Mouse (Mus musculus) kidney, embryonic 15.5 days (tissue): Measurements from ENCODE around the gene Papolb. TPM values are rescaled to one million over a fixed set of nuclear protein-coding genes. Genes with fewer than 3 reads are reported as not detected.

Experiments used
- ATAC-seq: fragments of 200-750 bp; cut with Nextera tagmentation; replicated peaks from 2 replicates; pipeline ENCODE4 v1.8.0; 2017; ENCODE audit warnings: moderate TSS enrichment; ENCODE audit not compliant: low FRiP score
- H3K27ac ChIP-seq: fragments of 300-500 bp; sonication (generic); 2 replicates; pipeline ENCODE4 v1.5.1; 2015; ENCODE audit warnings: mild to moderate bottlenecking, inconsistent platforms
- H3K27me3 ChIP-seq: fragments of 300-500 bp; sonication (generic); 2 replicates; pipeline ENCODE4 v1.6.1; 2015; ENCODE audit warnings: inconsistent platforms
- H3K36me3 ChIP-seq: fragments of 300-500 bp; sonication (generic); 2 replicates; pipeline ENCODE4 v1.6.1; 2015; ENCODE audit warnings: inconsistent platforms
- H3K4me1 ChIP-seq: fragments of 300-500 bp; sonication (generic); 2 replicates; pipeline ENCODE4 v1.6.1; 2015; ENCODE audit warnings: inconsistent platforms
- H3K4me2 ChIP-seq: fragments of 300-500 bp; sonication (generic); 2 replicates; pipeline ENCODE4 v1.6.1; 2015; ENCODE audit warnings: moderate library complexity, mild to moderate bottlenecking, inconsistent platforms
- H3K4me3 ChIP-seq: fragments of 300-500 bp; sonication (generic); replicated peaks from 2 replicates; pipeline ENCODE4 v1.5.1; 2015; ENCODE audit warnings: mild to moderate bottlenecking, inconsistent platforms
- H3K9ac ChIP-seq: fragments of 300-500 bp; sonication (generic); 2 replicates; pipeline ENCODE4 v1.6.1; 2015; ENCODE audit warnings: mild to moderate bottlenecking, inconsistent platforms
- H3K9me3 ChIP-seq: fragments of 300-500 bp; sonication (generic); replicated peaks from 2 replicates; pipeline ENCODE4 v1.6.1; 2016; ENCODE audit warnings: inconsistent platforms
- WGBS: fragments of 180-500 bp; shearing (Covaris S2); methylation state at CpG from one replicate; pipeline ENCODE4 v1.1.7; 2015; ENCODE audit warnings: mixed read lengths; 5-methylcytosine and 5-hydroxymethylcytosine counted together
- polyA plus RNA-seq: library from polyadenylated mRNA; unstranded; fragments of >200 nt; fragmentation: Nextera tagmentation; extraction: Ambion mirVana; gene quantifications from 2 replicates; pipeline ENCODE4 v1.2.1, GENCODE M21; 2015

Gene Papolb
- polyA plus RNA-seq, 1 experiment from 2014 or later = 0.08 TPM

- WGBS = 33% methylated on average over 15 of the region's 15 CpGs
- Histone ChIP-seq H3K4me1 (peaks cover 7% of the 10 kb centered on the region), H3K27me3 (no peaks in the 10 kb centered on the region), H3K4me2 (no peak overlapping the region), H3K36me3 (no peaks in the 10 kb centered on the region), H3K4me3 (no peak overlapping the region), H3K9me3 (no peaks in the 10 kb centered on the region), H3K27ac (no peak overlapping the region), H3K9ac (0 out of 2 replicates have a peak overlapping the region, but pooled peaks have one; percentile 14)
- no peak for ATAC-seq
Measured at GRCm38 (mm10) chr5:142509141-142510060, 20.5 kb downstream of the Papolb start.

- ATAC-seq = no peak
- Histone ChIP-seq H3K9ac (no peak overlapping the region), H3K4me1 (peaks cover 11% of the 10 kb centered on the region), H3K27me3 (no peaks in the 10 kb centered on the region), H3K27ac (no peak overlapping the region), H3K4me3 (no peak overlapping the region), H3K4me2 (no peak overlapping the region), H3K9me3 (no peaks in the 10 kb centered on the region), H3K36me3 (no peaks in the 10 kb centered on the region)
- WGBS = 79% methylated on average over 3 of the region's 3 CpGs
Measured at GRCm38 (mm10) chr5:142505695-142506423, 24.0 kb downstream of the Papolb start.

DNA sequence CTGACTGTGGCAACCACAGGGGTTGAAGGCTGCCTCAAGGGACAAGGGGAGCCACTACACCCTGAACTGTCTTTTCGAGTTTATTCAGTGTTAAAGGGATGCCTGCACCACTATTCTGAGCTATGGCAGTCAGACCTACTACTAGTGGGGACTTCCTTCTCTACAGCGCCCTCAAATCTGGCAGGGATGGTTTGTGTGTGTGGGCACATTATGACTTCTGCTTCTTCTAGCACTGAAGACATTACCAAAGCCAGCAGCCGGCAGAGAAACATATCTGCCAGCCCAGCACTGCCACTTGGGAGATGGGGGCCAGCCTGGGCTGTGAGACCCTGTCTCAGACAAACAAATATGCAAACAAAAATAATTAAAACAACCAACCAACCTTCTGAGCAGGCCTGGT lies 25.7 kb downstream of the Papolb start:
- no peak overlapping the region for H3K4me2 ChIP-seq
- no peak overlapping the region for H3K4me3 ChIP-seq
- no peaks in the 10 kb centered on the region for H3K36me3 ChIP-seq
- no peak overlapping the region for H3K27ac ChIP-seq
- ATAC-seq = no peak
- no peaks in the 10 kb centered on the region for H3K27me3 ChIP-seq
- WGBS = 88% methylated on average over 3 of the region's 3 CpGs
- no peaks in the 10 kb centered on the region for H3K9me3 ChIP-seq
- H3K4me1 ChIP-seq = peaks cover 15% of the 10 kb centered on the region
- H3K9ac ChIP-seq = no peak overlapping the region

DNA sequence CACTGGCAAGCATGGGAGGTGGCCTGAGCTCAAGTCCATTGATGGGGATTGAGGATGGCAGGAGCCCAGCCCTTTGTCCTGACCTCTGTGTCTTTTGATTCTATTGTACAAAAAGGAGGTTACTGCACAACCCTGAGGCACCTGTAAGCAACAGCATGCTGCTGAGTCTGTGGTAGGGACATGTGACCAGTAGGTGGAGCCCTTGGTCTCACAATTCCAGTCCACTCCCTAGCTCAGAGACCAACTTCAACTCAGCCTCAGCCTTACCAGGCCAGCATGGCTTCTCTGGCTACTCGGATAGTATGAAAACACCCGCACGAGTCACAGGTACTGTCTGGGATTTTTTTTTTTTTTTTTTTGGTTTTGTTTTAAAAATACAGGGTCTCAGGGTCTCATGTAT lies 27.5 kb downstream of the Papolb start:
- Histone ChIP-seq H3K27me3 (no peaks in the 10 kb centered on the region), H3K4me3 (no peak overlapping the region), H3K4me1 (peaks cover 14% of the 10 kb centered on the region), H3K36me3 (no peaks in the 10 kb centered on the region), H3K9me3 (no peaks in the 10 kb centered on the region), H3K27ac (no peak overlapping the region), H3K9ac (no peak overlapping the region), H3K4me2 (no peak overlapping the region)
- ATAC-seq = peak; percentile 89
- 2% methylated on average over 3 of the region's 3 CpGs for WGBS

DNA sequence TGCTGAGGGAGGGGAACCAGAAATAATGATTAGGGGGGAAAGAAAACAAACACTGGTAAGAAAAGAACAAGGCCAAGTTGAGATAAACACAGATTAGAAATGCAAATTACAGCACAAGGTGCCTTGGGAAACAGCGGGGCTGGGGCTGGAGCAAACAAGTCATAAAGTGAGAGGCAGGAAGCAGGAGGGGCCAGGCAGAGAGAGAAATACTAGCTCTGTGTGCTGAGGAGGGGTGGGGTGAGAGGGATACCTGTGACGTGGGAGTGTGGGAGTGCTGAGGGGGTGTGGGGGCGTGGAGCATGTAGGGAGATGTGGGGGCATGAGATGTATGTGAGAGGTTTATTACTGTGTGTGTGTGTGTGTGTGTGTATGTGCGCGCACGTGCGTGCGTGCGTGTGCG lies 29.0 kb downstream of the Papolb start:
- H3K36me3 ChIP-seq = no peaks in the 10 kb centered on the region
- H3K4me3 ChIP-seq = no peak overlapping the region
- H3K9me3 ChIP-seq = no peaks in the 10 kb centered on the region
- 57% methylated on average over 10 of the region's 10 CpGs for WGBS
- no peak overlapping the region for H3K9ac ChIP-seq
- H3K27ac ChIP-seq = no peak overlapping the region
- H3K4me2 ChIP-seq = no peak overlapping the region
- H3K27me3 ChIP-seq = no peaks in the 10 kb centered on the region
- peaks cover 14% of the 10 kb centered on the region for H3K4me1 ChIP-seq
- ATAC-seq = 0 out of 2 replicates have a peak, but pooled peaks have one; percentile 23

DNA sequence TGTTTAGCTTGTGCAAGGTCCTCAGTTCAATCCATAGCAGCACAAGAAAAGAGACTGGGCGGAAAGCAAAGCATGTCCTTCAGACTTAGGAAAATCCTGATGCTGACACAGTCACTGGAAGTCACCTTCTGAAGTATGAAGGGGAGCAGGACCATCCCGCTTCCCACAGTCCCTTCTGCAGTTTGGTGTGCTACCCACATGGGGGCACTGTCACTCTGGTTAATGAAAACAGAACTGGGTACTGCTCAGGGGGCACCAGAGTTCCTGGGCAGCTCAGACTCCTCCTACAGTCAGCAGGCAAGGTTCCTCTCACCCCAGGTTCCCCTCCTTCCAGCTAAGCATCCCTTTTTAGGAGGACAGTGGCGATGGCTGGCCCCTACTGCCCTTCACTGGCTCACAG lies 30.9 kb downstream of the Papolb start:
- Histone ChIP-seq H3K36me3 (no peaks in the 10 kb centered on the region), H3K27me3 (no peaks in the 10 kb centered on the region), H3K4me1 (peaks cover 14% of the 10 kb centered on the region), H3K4me3 (no peak overlapping the region), H3K9ac (no peak overlapping the region), H3K27ac (no peak overlapping the region), H3K9me3 (no peaks in the 10 kb centered on the region), H3K4me2 (no peak overlapping the region)
- 63% methylated on average over 3 of the region's 3 CpGs for WGBS
- ATAC-seq = no peak

DNA sequence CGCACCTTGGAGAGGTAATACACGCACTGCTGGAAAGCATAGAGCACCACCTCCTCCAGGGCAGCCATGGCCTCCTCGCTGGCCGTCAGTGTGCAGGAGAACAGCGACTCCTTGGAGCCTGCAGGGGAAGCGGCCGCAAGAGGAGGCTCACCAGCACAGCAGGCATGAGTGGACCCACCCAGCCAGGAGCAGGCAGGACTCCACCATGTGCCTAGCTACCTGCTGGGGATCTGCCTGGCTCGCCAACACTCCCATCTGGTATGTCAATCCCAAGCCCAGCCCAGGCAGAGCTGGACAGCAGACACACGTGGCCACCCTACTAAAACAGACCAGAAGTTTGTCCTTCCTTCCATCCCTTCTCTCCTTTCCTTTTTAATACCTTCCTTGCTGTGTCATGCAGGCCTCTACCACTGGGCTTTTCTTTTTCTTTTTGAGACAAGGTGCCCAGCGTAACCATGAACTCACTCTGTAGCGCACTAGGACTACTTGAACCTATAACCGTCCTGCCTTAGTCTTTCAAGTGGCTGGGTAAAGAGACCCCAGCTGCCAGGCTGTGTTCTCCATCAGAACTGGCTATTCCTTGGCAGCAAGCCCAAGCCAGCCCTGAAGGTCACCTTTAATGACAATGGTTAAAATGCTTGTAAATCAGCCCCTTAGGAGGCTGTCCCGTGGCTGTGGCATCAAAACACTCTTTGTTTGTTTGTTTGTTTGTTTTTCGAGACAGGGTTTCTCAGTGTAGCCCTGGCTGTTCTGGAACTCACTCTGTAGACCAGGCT lies 34.4 kb downstream of the Papolb start:
- WGBS = 53% methylated on average over 14 of the region's 14 CpGs
- H3K9me3 ChIP-seq = no peaks in the 10 kb centered on the region
- H3K36me3 ChIP-seq = no peaks in the 10 kb centered on the region
- no peak overlapping the region for H3K9ac ChIP-seq
- H3K27me3 ChIP-seq = no peaks in the 10 kb centered on the region
- ATAC-seq = no peak
- H3K27ac ChIP-seq = no peak overlapping the region
- H3K4me1 ChIP-seq = peaks cover 6% of the 10 kb centered on the region
- no peak overlapping the region for H3K4me3 ChIP-seq
- H3K4me2 ChIP-seq = no peak overlapping the region

GRCm38 (mm10) chr5:142493307-142493706 lies 36.6 kb downstream of the Papolb start:
- H3K9ac ChIP-seq = no peak overlapping the region
- H3K4me3 ChIP-seq = no peak overlapping the region
- ATAC-seq = no peak
- WGBS = 89% methylated on average over 3 of the region's 3 CpGs
- no peak overlapping the region for H3K4me2 ChIP-seq
- H3K36me3 ChIP-seq = no peaks in the 10 kb centered on the region
- H3K27ac ChIP-seq = no peak overlapping the region
- H3K27me3 ChIP-seq = no peaks in the 10 kb centered on the region
- no peaks in the 10 kb centered on the region for H3K4me1 ChIP-seq
- H3K9me3 ChIP-seq = no peaks in the 10 kb centered on the region

- H3K36me3 ChIP-seq = no peaks in the 10 kb centered on the region
- 79% methylated on average over 9 of the region's 9 CpGs for WGBS
- no peak for ATAC-seq
- no peak overlapping the region for H3K27ac ChIP-seq
- no peak overlapping the region for H3K4me3 ChIP-seq
- no peak overlapping the region for H3K4me2 ChIP-seq
- H3K4me1 ChIP-seq = no peaks in the 10 kb centered on the region
- no peak overlapping the region for H3K9ac ChIP-seq
- H3K27me3 ChIP-seq = no peaks in the 10 kb centered on the region
- H3K9me3 ChIP-seq = no peaks in the 10 kb centered on the region
Measured at GRCm38 (mm10) chr5:142489955-142490707, 39.7 kb downstream of the Papolb start.

GRCm38 (mm10) chr5:142486654-142487053 lies 43.2 kb downstream of the Papolb start:
- no peak overlapping the region for H3K9ac ChIP-seq
- H3K4me3 ChIP-seq = no peak overlapping the region
- no peak; the same call in 1 of the 2 replicates for ATAC-seq
- no peaks in the 10 kb centered on the region for H3K36me3 ChIP-seq
- H3K27ac ChIP-seq = no peak overlapping the region
- no peaks in the 10 kb centered on the region for H3K27me3 ChIP-seq
- no peaks in the 10 kb centered on the region for H3K4me1 ChIP-seq
- no peaks in the 10 kb centered on the region for H3K9me3 ChIP-seq
- H3K4me2 ChIP-seq = no peak overlapping the region
- 58% methylated on average over 9 of the region's 9 CpGs for WGBS

GRCm38 (mm10) chr5:142483581-142483980 lies 46.3 kb downstream of the Papolb start:
- no peaks in the 10 kb centered on the region for H3K9me3 ChIP-seq
- ATAC-seq = no peak
- no peak overlapping the region for H3K9ac ChIP-seq
- no peak overlapping the region for H3K27ac ChIP-seq
- no peaks in the 10 kb centered on the region for H3K36me3 ChIP-seq
- no peak overlapping the region for H3K4me3 ChIP-seq
- peaks cover 6% of the 10 kb centered on the region; the same call in 1 of the 2 replicates for H3K4me1 ChIP-seq
- WGBS = 93% methylated on average over 5 of the region's 5 CpGs
- H3K4me2 ChIP-seq = no peak overlapping the region
- no peaks in the 10 kb centered on the region for H3K27me3 ChIP-seq
